Mouse (Mus musculus) urinary bladder, adult 2 months (tissue): Measurements from ENCODE around the gene Mob3b. TPM values are rescaled to one million over a fixed set of nuclear protein-coding genes. Genes with fewer than 3 reads are reported as not detected.

Source experiments
- DNase-seq: peaks from one replicate; pipeline ENCODE4 v3.0.0; 2022; ENCODE audit warnings: low spot score
- polyA plus RNA-seq: library from polyadenylated mRNA; depleted of rRNA; stranded (reverse); fragments of >200 nt; gene quantifications from 2 replicates; pipeline ENCODE4 v1.2.3, GENCODE M21; 2012; rRNA removed

Gene Mob3b
- 4.1 and 4.2 TPM in 2 replicates for polyA plus RNA-seq

DNA sequence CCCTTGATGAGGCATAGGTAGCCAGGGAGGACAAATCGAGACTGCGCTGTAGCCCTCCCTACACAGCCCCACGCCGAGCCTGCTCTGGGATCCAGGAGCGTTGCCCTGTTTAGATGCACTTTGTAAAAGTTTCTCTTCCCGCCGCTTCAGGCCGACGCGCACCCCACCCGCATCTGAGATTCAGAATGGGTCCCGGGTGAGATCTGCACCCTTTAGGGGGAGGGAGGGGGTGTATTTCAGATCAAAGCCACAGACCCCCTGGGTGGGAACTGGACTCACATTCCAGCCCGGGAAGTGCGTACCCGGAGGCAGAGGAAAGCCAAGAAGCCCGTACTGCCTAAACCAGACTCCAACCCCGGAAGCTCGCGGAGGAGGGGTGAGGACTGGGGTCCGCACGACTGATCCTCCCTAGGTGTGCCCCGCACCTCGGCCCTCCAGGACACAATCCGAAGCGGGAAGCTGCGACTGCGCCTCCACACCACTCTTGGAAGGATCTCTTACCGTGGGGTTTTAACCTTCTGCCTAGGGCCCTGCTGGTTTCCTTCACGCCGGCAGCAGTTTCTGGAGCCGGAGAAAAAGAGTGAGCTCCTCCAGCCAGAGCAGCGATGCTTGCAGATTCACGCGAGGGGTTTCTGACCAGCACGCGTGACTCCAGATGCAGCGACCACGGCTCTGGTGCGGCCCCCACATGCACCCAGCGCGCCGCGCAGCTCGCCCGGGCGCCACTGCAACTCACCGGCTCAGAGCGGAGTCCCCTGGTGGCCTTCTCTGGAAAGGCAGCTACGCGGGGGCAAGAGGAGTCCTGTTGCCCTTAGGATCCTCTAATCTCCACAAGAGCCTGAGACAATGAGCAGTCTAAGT lies at the start of gene Mob3b:
Mob3b (minus strand) TSS at position 734 of the 861 bp plus-strand sequence.
- DNase-seq = peak; percentile 66

DNA sequence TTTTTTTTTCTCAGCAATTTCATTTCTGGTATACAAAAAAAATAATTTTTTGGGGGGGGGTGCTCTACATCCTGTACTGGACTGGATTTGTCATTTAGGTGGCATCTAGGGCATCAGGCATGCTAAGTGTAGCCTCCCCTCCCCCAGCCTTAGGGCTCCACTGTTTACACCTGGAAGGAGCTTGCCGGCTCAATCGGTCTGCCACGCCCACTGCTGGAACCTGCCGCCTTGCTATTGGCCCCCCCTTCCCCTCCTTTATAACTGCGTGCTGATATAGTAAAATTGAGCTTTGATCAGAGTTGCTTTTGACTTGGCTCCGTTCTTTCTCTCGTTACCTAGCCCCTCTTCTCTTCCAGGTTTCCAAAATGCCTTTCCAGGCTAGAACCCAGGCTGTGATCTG lies 47.4 kb upstream of the Mob3b start:
- DNase-seq = no peak

GRCm38 (mm10) chr4:35203724-35204123 lies 46.4 kb upstream of the Mob3b start:
- no peak for DNase-seq

DNA sequence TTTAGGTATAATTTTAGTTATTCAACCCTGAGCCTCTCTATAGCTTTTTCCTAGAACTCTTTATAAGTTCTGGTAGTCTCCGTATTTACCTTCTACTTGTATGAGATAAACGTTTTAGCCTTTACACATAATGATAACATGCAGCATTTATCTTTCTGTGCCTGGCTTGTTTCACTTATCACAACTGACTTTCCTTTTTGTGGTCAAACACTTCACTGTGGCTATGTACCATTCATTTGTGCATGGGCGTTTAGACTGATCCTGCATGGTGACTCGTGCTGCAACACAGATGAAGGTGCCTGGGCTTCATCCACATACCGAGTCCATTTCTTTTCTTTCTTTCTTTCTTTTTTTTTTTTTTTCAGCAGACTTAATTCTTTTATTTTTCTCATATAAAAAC lies 44.4 kb upstream of the Mob3b start:
- DNase-seq = no peak

GRCm38 (mm10) chr4:35192725-35193124 lies 35.4 kb upstream of the Mob3b start:
- DNase-seq = no peak

- no peak for DNase-seq
Observed at GRCm38 (mm10) chr4:35189794-35190193, 32.5 kb upstream of the Mob3b start.

DNA sequence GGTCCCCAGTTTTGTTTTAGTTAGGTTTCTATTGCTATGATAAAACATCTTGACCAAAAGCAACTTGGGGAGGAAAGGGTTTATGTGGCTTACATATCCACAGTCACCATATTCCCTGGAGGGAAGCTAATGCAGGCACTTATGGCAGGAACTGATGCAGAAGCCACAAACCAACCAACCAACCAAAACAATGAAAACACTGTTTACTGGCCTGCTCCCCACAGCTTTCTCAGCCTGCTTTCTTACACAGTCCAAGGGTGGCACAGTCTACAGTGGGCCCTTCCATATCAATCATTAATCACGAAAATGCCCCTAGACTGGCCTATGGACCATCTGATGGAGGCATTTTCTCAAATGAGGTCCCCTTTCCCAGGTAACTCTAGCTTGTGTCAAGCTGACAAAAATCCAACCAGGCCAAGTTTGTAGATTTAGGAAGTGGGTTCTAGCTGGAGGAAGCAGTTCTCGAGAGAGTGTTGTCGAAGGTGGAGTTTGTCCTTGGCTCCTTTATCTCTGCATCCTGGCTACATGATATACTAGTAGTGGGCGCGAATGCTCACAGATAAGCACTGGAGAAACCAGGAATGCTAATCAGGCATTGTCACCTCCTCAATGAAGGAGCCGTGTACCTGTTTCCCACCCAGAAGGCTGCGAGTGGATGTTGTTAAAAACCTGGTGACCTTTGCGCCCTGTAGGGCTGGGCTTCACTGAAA lies 30.5 kb upstream of the Mob3b start:
- no peak for DNase-seq

GRCm38 (mm10) chr4:35177926-35178645 lies 20.8 kb upstream of the Mob3b start:
- DNase-seq = no peak

DNA sequence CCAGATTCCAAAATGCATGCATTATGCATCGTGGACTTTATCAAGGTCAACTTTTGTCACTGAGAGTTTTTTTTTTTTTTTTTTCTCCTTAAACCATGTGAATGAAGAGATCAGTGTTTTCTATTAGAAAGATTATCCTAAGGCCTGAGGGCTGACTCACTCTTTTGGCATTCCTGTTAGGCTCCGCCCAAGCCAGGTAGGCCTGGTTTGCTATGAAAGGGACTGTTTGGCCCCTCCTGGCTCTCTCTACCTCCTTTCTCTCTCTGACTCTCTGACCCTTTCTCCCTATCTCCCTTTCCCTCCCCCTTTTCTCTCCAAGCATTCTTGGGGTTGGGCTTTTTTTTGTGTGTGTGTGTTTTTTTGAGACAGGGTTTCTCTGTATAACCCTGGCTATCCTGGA lies 18.3 kb upstream of the Mob3b start:
- no peak for DNase-seq

GRCm38 (mm10) chr4:35173551-35173950 lies 16.3 kb upstream of the Mob3b start:
- no peak for DNase-seq

DNA sequence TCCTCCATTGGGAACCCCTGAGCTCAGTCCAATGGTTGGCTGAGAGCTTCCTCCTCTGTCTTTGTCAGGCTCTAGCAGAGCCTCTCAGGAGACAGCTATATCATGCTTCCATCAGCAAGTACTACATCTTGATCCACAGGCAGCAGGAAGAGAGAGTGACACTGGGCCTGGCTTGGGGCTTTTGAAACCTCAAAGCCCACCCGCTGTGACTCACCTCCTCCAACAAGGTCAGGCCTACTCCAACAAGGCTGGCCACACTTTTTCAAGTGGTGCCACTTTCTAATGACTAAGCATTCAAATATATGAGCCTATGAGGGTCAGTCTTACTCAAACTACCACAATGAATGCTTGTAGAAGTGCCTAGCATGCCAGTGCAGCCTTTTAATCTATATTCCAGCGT lies 15.2 kb upstream of the Mob3b start:
- no peak for DNase-seq

GRCm38 (mm10) chr4:35169571-35170125 lies 12.4 kb upstream of the Mob3b start:
- no peak for DNase-seq

- DNase-seq = no peak
Observed at GRCm38 (mm10) chr4:35167855-35168254, 10.6 kb upstream of the Mob3b start.

- DNase-seq = no peak
Observed at GRCm38 (mm10) chr4:35165947-35166346, 8.7 kb upstream of the Mob3b start.

- DNase-seq = no peak
Observed at GRCm38 (mm10) chr4:35165275-35165674, 8.0 kb upstream of the Mob3b start.

- no peak for DNase-seq
Observed at GRCm38 (mm10) chr4:35157815-35158214, 531 bp upstream of the Mob3b start.

DNA sequence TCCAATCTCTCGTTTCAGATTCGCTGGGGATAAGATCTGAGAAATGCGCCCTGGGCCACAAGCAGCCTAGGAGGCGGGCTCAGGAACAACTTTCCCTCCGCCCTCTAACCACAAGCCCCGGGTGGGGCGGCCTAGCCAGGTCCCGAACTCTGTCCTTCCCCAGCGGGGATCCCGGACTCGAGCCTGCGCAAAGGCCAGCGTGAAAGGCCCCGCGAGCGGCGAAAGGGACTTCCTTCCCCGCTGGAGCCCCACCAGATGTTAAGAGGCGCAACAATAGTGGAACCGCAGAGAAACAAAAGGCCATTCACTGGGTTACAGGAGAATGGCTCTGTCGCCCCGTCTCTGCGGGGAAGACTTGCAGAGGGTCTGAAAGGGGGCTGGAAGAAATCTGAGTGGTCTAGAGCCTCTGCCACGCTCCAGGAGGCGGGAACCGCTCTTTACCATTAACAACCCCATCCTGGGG lies 1.1 kb downstream of the Mob3b start:
- DNase-seq = peak; percentile 67

DNA sequence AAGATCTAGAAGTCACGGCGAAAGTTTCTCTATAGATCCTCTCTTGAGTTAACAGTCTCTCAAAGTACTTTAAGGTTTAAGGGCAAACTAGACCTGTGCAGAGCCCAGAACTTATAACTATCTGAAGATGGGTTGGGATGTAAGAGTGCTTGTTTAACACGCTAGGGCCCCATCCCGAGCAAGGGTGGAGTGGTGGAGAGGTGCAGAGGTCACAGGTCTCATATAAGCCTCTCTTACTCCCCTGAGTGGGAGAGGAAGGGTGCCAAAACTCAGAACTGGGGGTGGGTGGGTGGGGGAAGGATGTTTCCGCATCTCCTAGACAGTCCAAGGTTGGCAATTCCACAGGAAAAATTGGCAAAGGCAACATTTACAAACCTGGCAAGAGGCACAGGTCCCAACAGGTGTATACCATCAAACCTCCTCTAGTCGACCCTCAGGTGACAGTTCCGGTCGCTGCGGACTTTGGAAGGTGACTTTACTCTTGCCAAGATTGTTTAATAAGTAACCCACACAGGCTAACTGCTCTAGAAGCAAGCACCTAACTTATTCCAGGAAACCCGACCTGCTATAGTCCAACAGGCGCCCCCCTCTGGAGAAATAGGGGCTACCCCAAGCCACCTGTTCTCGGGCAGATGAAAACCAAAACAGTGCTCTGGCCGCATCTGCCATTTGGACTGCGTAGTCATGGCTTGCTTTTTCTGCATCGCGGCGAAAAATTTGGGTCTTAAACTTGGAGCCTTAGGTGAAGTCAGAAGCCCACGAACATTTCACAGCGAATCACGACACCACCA lies 2.0 kb downstream of the Mob3b start:
- no peak for DNase-seq

DNA sequence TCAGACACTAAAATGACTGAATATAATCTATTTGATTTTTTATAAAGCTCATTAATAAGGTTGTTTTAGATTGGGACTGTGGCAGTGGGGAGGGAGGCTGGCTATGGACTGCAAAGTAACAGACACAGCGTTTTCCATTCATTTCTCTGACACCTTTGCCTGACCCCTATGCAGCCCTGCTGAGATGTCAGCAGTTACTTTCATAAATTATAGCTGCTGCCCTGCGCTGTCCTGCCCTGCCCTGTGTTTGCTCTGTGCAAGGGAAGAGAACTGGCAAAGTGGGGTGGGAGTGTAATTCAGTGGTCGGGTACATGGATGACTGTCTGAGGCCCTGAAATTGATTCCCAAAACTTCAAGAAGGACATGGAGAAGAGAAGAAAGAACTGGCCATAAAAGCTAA lies 3.2 kb downstream of the Mob3b start:
- DNase-seq = no peak

DNA sequence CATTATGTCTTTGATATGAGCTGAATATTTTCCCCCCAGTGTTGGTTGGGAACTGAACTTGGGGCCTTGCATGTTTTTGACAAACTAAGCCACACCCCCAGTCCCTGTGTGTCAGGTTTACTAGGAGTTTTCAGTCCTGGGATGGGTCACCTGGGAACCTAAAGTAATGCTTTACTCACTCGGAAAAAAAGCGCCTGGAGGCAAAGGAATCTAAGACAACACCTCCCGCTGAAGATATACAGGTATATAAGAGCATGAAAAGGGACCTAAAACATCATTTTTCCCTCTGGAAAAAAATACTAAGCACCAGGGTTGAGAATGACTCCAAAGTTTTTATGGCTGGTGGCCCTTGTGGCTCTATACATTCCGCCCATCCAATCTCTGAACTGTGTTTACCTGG lies 5.5 kb downstream of the Mob3b start, which contains the start of gene Ifnk:
Ifnk (plus strand) TSS at position 301 of the 400 bp plus-strand sequence.
- DNase-seq = no peak

DNA sequence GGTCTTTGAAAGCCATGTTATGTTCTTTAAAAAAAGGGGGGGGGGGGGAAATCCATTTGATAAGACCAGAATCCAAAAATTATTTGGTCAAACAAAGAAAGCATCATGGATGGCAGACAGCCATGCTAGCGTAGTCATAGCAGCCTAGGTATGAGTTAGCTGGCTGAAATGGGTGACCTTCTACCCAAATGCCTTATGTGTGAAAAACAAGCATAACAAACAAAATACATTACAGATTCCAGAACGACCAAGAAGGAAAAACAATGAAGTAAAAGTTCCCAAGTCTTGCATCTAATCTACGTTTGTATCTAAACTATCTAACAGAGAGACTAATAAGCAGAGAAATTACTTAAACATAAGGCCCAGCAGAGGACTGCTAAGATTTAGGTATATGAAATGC lies 6.6 kb downstream of the Mob3b start:
- DNase-seq = no peak
